Mouse (Mus musculus): ENCODE results near the gene Trpm2. TPM values are rescaled to one million over a fixed set of nuclear protein-coding genes. Genes with fewer than 3 reads are reported as not detected.
"Not testable (repeated sequence)": the region's sequence is repeated elsewhere in the genome, so short reads cannot be mapped to it uniquely, and the experiment has no call there.

Gene Trpm2
- polyA plus RNA-seq, 1 experiment from 2014 or later = 0.72 TPM

GRCm38 (mm10) chr10:77976458-77977150 lies 6.2 kb upstream of the Trpm2 start:
- Histone ChIP-seq H3K4me1 (peaks cover 5% of the 10 kb centered on the region), H3K9me3 (no peaks in the 10 kb centered on the region), H3K9ac (no peak overlapping the region), H3K4me3 (no peak overlapping the region), H3K27ac (no peak overlapping the region), H3K36me3 (peaks cover 11% of the 10 kb centered on the region; the same call in 1 of the 2 replicates), H3K4me2 (replicated peaks) (no peak overlapping the region), H3K27me3 (no peaks in the 10 kb centered on the region)
- WGBS = 72% methylated on average over 8 of the region's 8 CpGs
- no peak for ATAC-seq (ENCODE audit: insufficient number of reproducible peaks, insufficient read depth, low FRiP score, low TSS enrichment)

GRCm38 (mm10) chr10:77975653-77976052 lies 5.3 kb upstream of the Trpm2 start:
- peaks cover under 1% of the 10 kb centered on the region; the same call in 1 of the 2 replicates for H3K27me3 ChIP-seq
- H3K4me3 ChIP-seq = no peak overlapping the region
- H3K4me1 ChIP-seq = peaks cover 5% of the 10 kb centered on the region
- no peak overlapping the region for H3K4me2 ChIP-seq (replicated peaks)
- no peak overlapping the region for H3K9ac ChIP-seq
- 37% methylated on average over 4 of the region's 4 CpGs for WGBS
- H3K36me3 ChIP-seq = peaks cover 5% of the 10 kb centered on the region; the same call in 1 of the 2 replicates
- H3K27ac ChIP-seq = no peak overlapping the region
- H3K9me3 ChIP-seq = no peaks in the 10 kb centered on the region
- ATAC-seq (ENCODE audit: insufficient number of reproducible peaks, insufficient read depth, low FRiP score, low TSS enrichment) = no peak

GRCm38 (mm10) chr10:77974811-77975210 lies 4.4 kb upstream of the Trpm2 start:
- H3K9ac ChIP-seq = no peak overlapping the region
- H3K4me3 ChIP-seq = no peak overlapping the region
- H3K36me3 ChIP-seq = no peaks in the 10 kb centered on the region
- H3K27me3 ChIP-seq = peaks cover 9% of the 10 kb centered on the region
- H3K4me2 ChIP-seq (replicated peaks) = no peak overlapping the region
- 75% methylated on average over 5 of the region's 5 CpGs for WGBS
- no peak for ATAC-seq (ENCODE audit: insufficient number of reproducible peaks, insufficient read depth, low FRiP score, low TSS enrichment)
- no peak overlapping the region for H3K27ac ChIP-seq
- H3K9me3 ChIP-seq = no peaks in the 10 kb centered on the region
- peaks cover 5% of the 10 kb centered on the region for H3K4me1 ChIP-seq

- H3K27me3 ChIP-seq = peaks cover 14% of the 10 kb centered on the region
- H3K9me3 ChIP-seq = no peaks in the 10 kb centered on the region
- H3K27ac ChIP-seq = no peak overlapping the region
- ATAC-seq (ENCODE audit: insufficient number of reproducible peaks, insufficient read depth, low FRiP score, low TSS enrichment) = no peak
- WGBS = 73% methylated on average over 5 of the region's 5 CpGs
- no peak overlapping the region for H3K4me2 ChIP-seq (replicated peaks)
- H3K4me1 ChIP-seq = peaks cover 6% of the 10 kb centered on the region
- H3K4me3 ChIP-seq = no peak overlapping the region
- H3K9ac ChIP-seq = no peak overlapping the region
- H3K36me3 ChIP-seq = no peaks in the 10 kb centered on the region
These were observed 4.0 kb upstream of the Trpm2 start for GRCm38 (mm10) chr10:77974323-77974722.

- no peaks in the 10 kb centered on the region for H3K36me3 ChIP-seq
- H3K9me3 ChIP-seq = no peaks in the 10 kb centered on the region
- H3K4me2 ChIP-seq (replicated peaks) = no peak overlapping the region
- 60% methylated on average over 17 of the region's 17 CpGs for WGBS
- no peak overlapping the region for H3K9ac ChIP-seq
- peaks cover 29% of the 10 kb centered on the region for H3K27me3 ChIP-seq
- H3K27ac ChIP-seq = no peak overlapping the region
- peaks cover 4% of the 10 kb centered on the region; the same call in 1 of the 2 replicates for H3K4me1 ChIP-seq
- H3K4me3 ChIP-seq = no peak overlapping the region
- ATAC-seq (ENCODE audit: insufficient number of reproducible peaks, insufficient read depth, low FRiP score, low TSS enrichment) = no peak
These were observed 1.6 kb upstream of the Trpm2 start for GRCm38 (mm10) chr10:77971709-77972553.

GRCm38 (mm10) chr10:77971191-77971590 lies 828 bp upstream of the Trpm2 start:
- no peak overlapping the region for H3K27ac ChIP-seq
- H3K27me3 ChIP-seq = peaks cover 29% of the 10 kb centered on the region
- H3K4me3 ChIP-seq = no peak overlapping the region
- H3K9me3 ChIP-seq = no peaks in the 10 kb centered on the region
- H3K9ac ChIP-seq = no peak overlapping the region
- no peak overlapping the region for H3K4me2 ChIP-seq (replicated peaks)
- ATAC-seq (ENCODE audit: insufficient number of reproducible peaks, insufficient read depth, low FRiP score, low TSS enrichment) = no peak
- peaks cover 4% of the 10 kb centered on the region; the same call in 1 of the 2 replicates for H3K4me1 ChIP-seq
- 88% methylated on average over 10 of the region's 10 CpGs for WGBS
- H3K36me3 ChIP-seq = no peaks in the 10 kb centered on the region

- no peak overlapping the region for H3K27ac ChIP-seq
- no peaks in the 10 kb centered on the region for H3K36me3 ChIP-seq
- peak overlapping the region; percentile 29 for H3K4me3 ChIP-seq
- 0 out of 2 replicates have a peak overlapping the region, but pooled peaks have one; percentile 7 for H3K9ac ChIP-seq
- peaks cover 4% of the 10 kb centered on the region; the same call in 1 of the 2 replicates for H3K4me1 ChIP-seq
- ATAC-seq (ENCODE audit: insufficient number of reproducible peaks, insufficient read depth, low FRiP score, low TSS enrichment) = no peak
- H3K4me2 ChIP-seq (replicated peaks) = peak overlapping the region; percentile 57
- H3K27me3 ChIP-seq = peaks cover 29% of the 10 kb centered on the region
- H3K9me3 ChIP-seq = no peaks in the 10 kb centered on the region
- WGBS = 13% methylated on average over 8 of the region's 8 CpGs
These were observed 414 bp downstream of the Trpm2 start for GRCm38 (mm10) chr10:77969973-77970325.

GRCm38 (mm10) chr10:77969274-77969972 lies 940 bp downstream of the Trpm2 start:
- no peak for ATAC-seq (ENCODE audit: insufficient number of reproducible peaks, insufficient read depth, low FRiP score, low TSS enrichment)
- peaks cover 4% of the 10 kb centered on the region; the same call in 1 of the 2 replicates for H3K4me1 ChIP-seq
- peak overlapping the region; percentile 29 for H3K4me3 ChIP-seq
- peak overlapping the region; percentile 57 for H3K4me2 ChIP-seq (replicated peaks)
- no peaks in the 10 kb centered on the region for H3K9me3 ChIP-seq
- H3K27ac ChIP-seq = no peak overlapping the region
- H3K36me3 ChIP-seq = no peaks in the 10 kb centered on the region
- 5% methylated on average over 26 of the region's 26 CpGs for WGBS
- H3K27me3 ChIP-seq = peaks cover 29% of the 10 kb centered on the region
- peak overlapping the region; percentile 7; the same call in 1 of the 2 replicates for H3K9ac ChIP-seq

GRCm38 (mm10) chr10:77963971-77964370 lies 6.4 kb downstream of the Trpm2 start:
- no peaks in the 10 kb centered on the region for H3K9me3 ChIP-seq
- no peaks in the 10 kb centered on the region for H3K36me3 ChIP-seq
- no peak overlapping the region for H3K4me3 ChIP-seq
- H3K27ac ChIP-seq = no peak overlapping the region
- no peaks in the 10 kb centered on the region for H3K4me1 ChIP-seq
- H3K9ac ChIP-seq = no peak overlapping the region
- no peak overlapping the region for H3K4me2 ChIP-seq (replicated peaks)
- no peak for ATAC-seq (ENCODE audit: insufficient number of reproducible peaks, insufficient read depth, low FRiP score, low TSS enrichment)
- 75% methylated on average over 6 of the region's 6 CpGs for WGBS
- H3K27me3 ChIP-seq = peaks cover 12% of the 10 kb centered on the region

- no peak overlapping the region for H3K4me3 ChIP-seq
- H3K36me3 ChIP-seq = no peaks in the 10 kb centered on the region
- H3K4me1 ChIP-seq = no peaks in the 10 kb centered on the region
- H3K4me2 ChIP-seq (replicated peaks) = no peak overlapping the region
- WGBS = 84% methylated on average over 2 of the region's 2 CpGs
- no peak for ATAC-seq (ENCODE audit: insufficient number of reproducible peaks, insufficient read depth, low FRiP score, low TSS enrichment)
- no peak overlapping the region for H3K27ac ChIP-seq
- no peak overlapping the region for H3K9ac ChIP-seq
- no peaks in the 10 kb centered on the region for H3K27me3 ChIP-seq
- no peaks in the 10 kb centered on the region for H3K9me3 ChIP-seq
These were observed 7.6 kb downstream of the Trpm2 start for GRCm38 (mm10) chr10:77962725-77963124.

GRCm38 (mm10) chr10:77950468-77950867 lies 19.9 kb downstream of the Trpm2 start:
- not testable (repeated sequence) for H3K9me3 ChIP-seq; H3K27me3 ChIP-seq; H3K4me3 ChIP-seq; H3K9ac ChIP-seq; H3K4me1 ChIP-seq; H3K36me3 ChIP-seq; ATAC-seq (ENCODE audit: insufficient number of reproducible peaks, insufficient read depth, low FRiP score, low TSS enrichment); H3K27ac ChIP-seq; H3K4me2 ChIP-seq (replicated peaks)
- WGBS = 89% methylated on average over 10 of the region's 12 CpGs
